Mouse (Mus musculus): ENCODE measurements around the gene Tet3. TPM values are rescaled to one million over a fixed set of nuclear protein-coding genes. Genes with fewer than 3 reads are reported as not detected.

Gene Tet3
- polyA plus RNA-seq, 1 experiment = 32.6 TPM

DNA sequence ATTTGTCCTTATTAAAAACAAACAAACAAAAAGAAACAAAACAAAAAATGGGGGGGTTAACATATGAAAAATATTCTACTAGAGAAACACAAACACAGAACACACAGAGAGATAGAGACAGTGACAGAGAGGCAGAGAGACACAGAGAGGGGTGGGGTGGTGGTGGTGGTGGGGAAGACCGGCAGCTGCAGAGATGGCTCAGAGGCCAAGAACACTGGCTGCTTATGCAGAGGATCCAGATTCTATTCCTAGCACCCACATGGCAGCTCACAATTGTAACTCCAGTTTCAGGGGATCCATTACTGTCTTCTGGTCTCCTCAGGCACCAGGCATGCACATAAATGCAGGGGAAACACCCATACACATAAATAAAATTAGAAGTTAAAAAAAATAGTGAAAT is 45.2 kb downstream of the Tet3 start:
- no peak overlapping the region for H3K27ac ChIP-seq (ENCODE audit: control insufficient read depth, insufficient read depth, low read length)
- no peaks in the 10 kb centered on the region for H3K36me3 ChIP-seq (ENCODE audit: control insufficient read depth, insufficient read depth, low read length)
- WGBS = 65% methylated on average over 1 of the region's 1 CpGs
- H3K4me1 ChIP-seq (replicated peaks; ENCODE audit: control insufficient read depth, insufficient read depth, low read length) = peaks cover 79% of the 10 kb centered on the region
- no peak for TF ChIP-seq POLR2A (IDR thresholded peaks at IDR 0.05; ENCODE audit: control insufficient read depth, extremely low read depth, insufficient read depth, low read length, poor library complexity)
- TF ChIP-seq CTCF (IDR thresholded peaks at IDR 0.05; ENCODE audit: borderline replicate concordance, control insufficient read depth, extremely low read depth, insufficient read depth, low read length, poor library complexity) = no peak
- H3K4me3 ChIP-seq (ENCODE audit: control insufficient read depth, insufficient read depth, low read length) = no peak overlapping the region
- DNase-seq = no peak
- H3K27me3 ChIP-seq (ENCODE audit: control insufficient read depth, insufficient read depth, low read length) = no peaks in the 10 kb centered on the region

- peak overlapping the region; percentile 67; the same call in 1 of the 2 replicates for H3K27ac ChIP-seq (ENCODE audit: control insufficient read depth, insufficient read depth, low read length)
- WGBS = 22% methylated on average over 5 of the region's 5 CpGs
- H3K36me3 ChIP-seq (ENCODE audit: control insufficient read depth, insufficient read depth, low read length) = no peaks in the 10 kb centered on the region
- TF ChIP-seq CTCF (IDR thresholded peaks at IDR 0.05; ENCODE audit: borderline replicate concordance, control insufficient read depth, extremely low read depth, insufficient read depth, low read length, poor library complexity) (no peak), POLR2A (IDR thresholded peaks at IDR 0.05; ENCODE audit: control insufficient read depth, extremely low read depth, insufficient read depth, low read length, poor library complexity) (no peak)
- no peak overlapping the region for H3K4me3 ChIP-seq (ENCODE audit: control insufficient read depth, insufficient read depth, low read length)
- no peaks in the 10 kb centered on the region for H3K27me3 ChIP-seq (ENCODE audit: control insufficient read depth, insufficient read depth, low read length)
- peak; percentile 31 for DNase-seq
- peaks cover 74% of the 10 kb centered on the region for H3K4me1 ChIP-seq (replicated peaks; ENCODE audit: control insufficient read depth, insufficient read depth, low read length)
Observed at GRCm38 (mm10) chr6:83412854-83413401, 46.0 kb downstream of the Tet3 start.

GRCm38 (mm10) chr6:83412362-83412853 is 46.5 kb downstream of the Tet3 start:
- H3K27ac ChIP-seq (ENCODE audit: control insufficient read depth, insufficient read depth, low read length) = peak overlapping the region; percentile 67; the same call in 1 of the 2 replicates

DNA sequence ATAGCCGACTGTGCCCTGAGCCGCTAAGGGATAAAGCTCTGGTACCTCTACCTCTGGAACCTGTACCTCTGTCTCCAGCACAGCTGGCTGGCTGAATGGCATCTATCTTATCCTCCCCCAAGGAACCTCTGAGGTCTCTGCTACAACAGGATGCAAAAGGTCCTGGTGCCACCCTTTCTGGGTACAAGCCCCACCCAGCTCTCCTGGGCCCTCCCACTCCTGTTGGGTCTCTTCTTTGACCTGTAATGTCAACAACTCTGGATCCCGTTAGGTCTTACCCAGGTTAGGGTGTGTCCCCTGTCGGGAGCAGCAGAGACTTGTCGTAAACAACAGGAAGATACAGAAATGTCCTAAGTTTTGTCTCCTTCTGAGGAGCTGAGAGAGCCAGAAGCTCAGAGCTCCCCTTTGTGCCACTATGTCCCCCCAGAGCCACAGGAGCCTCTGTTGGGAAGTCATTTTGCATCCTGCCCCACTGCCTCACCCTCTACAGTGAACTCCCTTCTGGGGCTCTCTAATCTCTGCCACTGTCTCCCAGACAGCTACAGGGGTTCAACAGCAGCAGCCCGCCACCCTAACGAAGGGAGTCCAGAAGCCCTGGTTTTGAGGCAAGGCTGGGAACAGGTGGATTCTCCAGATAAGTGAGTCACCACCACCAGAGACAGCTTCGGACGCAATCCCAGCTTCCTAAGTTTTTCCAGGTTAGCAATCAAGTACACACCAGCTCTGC is 47.1 kb downstream of the Tet3 start:
- 89% methylated on average over 9 of the region's 9 CpGs for WGBS
- TF ChIP-seq POLR2A (IDR thresholded peaks at IDR 0.05; ENCODE audit: control insufficient read depth, extremely low read depth, insufficient read depth, low read length, poor library complexity) (no peak), CTCF (IDR thresholded peaks at IDR 0.05; ENCODE audit: borderline replicate concordance, control insufficient read depth, extremely low read depth, insufficient read depth, low read length, poor library complexity) (no peak)
- DNase-seq = peak; percentile 40
- Histone ChIP-seq H3K4me3 (ENCODE audit: control insufficient read depth, insufficient read depth, low read length) (no peak overlapping the region), H3K4me1 (replicated peaks; ENCODE audit: control insufficient read depth, insufficient read depth, low read length) (peaks cover 64% of the 10 kb centered on the region), H3K27me3 (ENCODE audit: control insufficient read depth, insufficient read depth, low read length) (no peaks in the 10 kb centered on the region), H3K27ac (ENCODE audit: control insufficient read depth, insufficient read depth, low read length) (peak overlapping the region; percentile 67), H3K36me3 (ENCODE audit: control insufficient read depth, insufficient read depth, low read length) (no peaks in the 10 kb centered on the region)

More at GRCm38 (mm10) chr6:83412362-83412853, 46.5 kb downstream of the Tet3 start:
- no peaks in the 10 kb centered on the region for H3K36me3 ChIP-seq (ENCODE audit: control insufficient read depth, insufficient read depth, low read length)
- peaks cover 70% of the 10 kb centered on the region for H3K4me1 ChIP-seq (replicated peaks; ENCODE audit: control insufficient read depth, insufficient read depth, low read length)
- no peak for DNase-seq
- 91% methylated on average over 10 of the region's 10 CpGs for WGBS
- H3K27me3 ChIP-seq (ENCODE audit: control insufficient read depth, insufficient read depth, low read length) = no peaks in the 10 kb centered on the region
- no peak overlapping the region for H3K4me3 ChIP-seq (ENCODE audit: control insufficient read depth, insufficient read depth, low read length)
- TF ChIP-seq CTCF (IDR thresholded peaks at IDR 0.05; ENCODE audit: borderline replicate concordance, control insufficient read depth, extremely low read depth, insufficient read depth, low read length, poor library complexity) = no peak
- TF ChIP-seq POLR2A (IDR thresholded peaks at IDR 0.05; ENCODE audit: control insufficient read depth, extremely low read depth, insufficient read depth, low read length, poor library complexity) = no peak

GRCm38 (mm10) chr6:83410046-83410706 is 48.7 kb downstream of the Tet3 start:
- TF ChIP-seq POLR2A (IDR thresholded peaks at IDR 0.05; ENCODE audit: control insufficient read depth, extremely low read depth, insufficient read depth, low read length, poor library complexity) = no peak
- TF ChIP-seq CTCF (IDR thresholded peaks at IDR 0.05; ENCODE audit: borderline replicate concordance, control insufficient read depth, extremely low read depth, insufficient read depth, low read length, poor library complexity) = no peak

GRCm38 (mm10) chr6:83408510-83408909 is 50.4 kb downstream of the Tet3 start:
- H3K36me3 ChIP-seq (ENCODE audit: control insufficient read depth, insufficient read depth, low read length) = peaks cover 12% of the 10 kb centered on the region
- H3K4me1 ChIP-seq (replicated peaks; ENCODE audit: control insufficient read depth, insufficient read depth, low read length) = peaks cover 42% of the 10 kb centered on the region
- no peak overlapping the region for H3K4me3 ChIP-seq (ENCODE audit: control insufficient read depth, insufficient read depth, low read length)
- no peak overlapping the region for H3K27ac ChIP-seq (ENCODE audit: control insufficient read depth, insufficient read depth, low read length)
- 55% methylated on average over 9 of the region's 9 CpGs for WGBS
- TF ChIP-seq CTCF (IDR thresholded peaks at IDR 0.05; ENCODE audit: borderline replicate concordance, control insufficient read depth, extremely low read depth, insufficient read depth, low read length, poor library complexity) = no peak
- TF ChIP-seq POLR2A (IDR thresholded peaks at IDR 0.05; ENCODE audit: control insufficient read depth, extremely low read depth, insufficient read depth, low read length, poor library complexity) = no peak
- no peak for DNase-seq
- H3K27me3 ChIP-seq (ENCODE audit: control insufficient read depth, insufficient read depth, low read length) = no peaks in the 10 kb centered on the region

More at GRCm38 (mm10) chr6:83410046-83410706, 48.7 kb downstream of the Tet3 start:
- H3K4me3 ChIP-seq (ENCODE audit: control insufficient read depth, insufficient read depth, low read length) = no peak overlapping the region
- peaks cover 55% of the 10 kb centered on the region for H3K4me1 ChIP-seq (replicated peaks; ENCODE audit: control insufficient read depth, insufficient read depth, low read length)
- H3K27me3 ChIP-seq (ENCODE audit: control insufficient read depth, insufficient read depth, low read length) = no peaks in the 10 kb centered on the region
- no peaks in the 10 kb centered on the region for H3K36me3 ChIP-seq (ENCODE audit: control insufficient read depth, insufficient read depth, low read length)
- whole genome bisulfite sequencing = 69% methylated on average over 9 of the region's 9 CpGs
- H3K27ac ChIP-seq (ENCODE audit: control insufficient read depth, insufficient read depth, low read length) = no peak overlapping the region
- DNase-seq = no peak

Data from thymus, adult 2 months (tissue).